Mouse (Mus musculus): Measurements from ENCODE around the gene Immp2l. TPM values are rescaled to one million over a fixed set of nuclear protein-coding genes. Genes with fewer than 3 reads are reported as not detected.
A peak's percentile ranks its signal among the peaks of the same experiment; 100 is the strongest.

The Immp2l gene
- polyA plus RNA-seq, 1 experiment: 9.6 TPM

- Histone ChIP-seq H3K4me3 (no peak overlapping the region), H3K36me3 (ENCODE audit: control insufficient read depth, insufficient read depth) (no peaks in the 10 kb centered on the region), H3K27me3 (ENCODE audit: control insufficient read depth, insufficient read depth, insufficient read length) (no peaks in the 10 kb centered on the region), H3ac (ENCODE audit: control insufficient read depth, insufficient read length) (no peak overlapping the region), H3K4me2 (ENCODE audit: low read depth) (no peak overlapping the region), H3K79me2 (ENCODE audit: control insufficient read depth, insufficient read depth) (no peaks in the 10 kb centered on the region)
- TF ChIP-seq MYOD1 (IDR thresholded peaks at IDR 0.05; ENCODE audit: control insufficient read depth in 1 of 3, insufficient read length in 2 of 3, low read depth in 2 of 3): no peak
- TF ChIP-seq E2F4 (IDR thresholded peaks at IDR 0.05; ENCODE audit: insufficient read depth): no peak
- TF ChIP-seq REST (IDR thresholded peaks at IDR 0.05; ENCODE audit: insufficient read depth, insufficient read length): no peak
Measured at GRCm38 (mm10) chr12:41880833-41881232, 856.9 kb downstream of the Immp2l start.

- Histone ChIP-seq H3K27me3 (ENCODE audit: control insufficient read depth, insufficient read depth, insufficient read length) (no peaks in the 10 kb centered on the region), H3K4me2 (ENCODE audit: low read depth) (no peak overlapping the region), H3K4me3 (no peak overlapping the region), H3K79me2 (ENCODE audit: control insufficient read depth, insufficient read depth) (no peaks in the 10 kb centered on the region), H3ac (ENCODE audit: control insufficient read depth, insufficient read length) (no peak overlapping the region), H3K36me3 (ENCODE audit: control insufficient read depth, insufficient read depth) (no peaks in the 10 kb centered on the region)
- TF ChIP-seq USF1 (IDR thresholded peaks at IDR 0.05; ENCODE audit: low read depth) (peak; percentile 13), TCF12 (IDR thresholded peaks at IDR 0.05; ENCODE audit: insufficient read depth, poor library complexity, severe bottlenecking) (no peak)
Measured at GRCm38 (mm10) chr12:41908011-41908410, 884.1 kb downstream of the Immp2l start.

GRCm38 (mm10) chr12:41911626-41912025 lies 887.7 kb downstream of the Immp2l start:
- Histone ChIP-seq H3ac (ENCODE audit: control insufficient read depth, insufficient read length) (no peak overlapping the region), H3K4me3 (no peak overlapping the region), H3K36me3 (ENCODE audit: control insufficient read depth, insufficient read depth) (no peaks in the 10 kb centered on the region), H3K27me3 (ENCODE audit: control insufficient read depth, insufficient read depth, insufficient read length) (no peaks in the 10 kb centered on the region), H3K4me2 (ENCODE audit: low read depth) (no peak overlapping the region), H3K79me2 (ENCODE audit: control insufficient read depth, insufficient read depth) (no peaks in the 10 kb centered on the region)
- no peak for TF ChIP-seq SRF (IDR thresholded peaks at IDR 0.05; ENCODE audit: control insufficient read depth, insufficient read length, low read depth)
- TF ChIP-seq POLR2A (IDR thresholded peaks at IDR 0.05; ENCODE audit: insufficient read length, low read depth): no peak
- TF ChIP-seq CEBPB (IDR thresholded peaks at IDR 0.05; ENCODE audit: insufficient read depth, poor library complexity, severe bottlenecking): no peak

- Histone ChIP-seq H3K79me2 (ENCODE audit: control insufficient read depth, insufficient read depth) (no peaks in the 10 kb centered on the region), H3ac (ENCODE audit: control insufficient read depth, insufficient read length) (no peak overlapping the region)
Measured at GRCm38 (mm10) chr12:41937751-41938150, 913.9 kb downstream of the Immp2l start.

GRCm38 (mm10) chr12:41941853-41942252 lies 918.0 kb downstream of the Immp2l start:
- H3K36me3 ChIP-seq (ENCODE audit: control insufficient read depth, insufficient read depth): no peaks in the 10 kb centered on the region
- H3ac ChIP-seq (ENCODE audit: control insufficient read depth, insufficient read length): no peak overlapping the region
- no peaks in the 10 kb centered on the region for H3K79me2 ChIP-seq (ENCODE audit: control insufficient read depth, insufficient read depth)
- H3K27me3 ChIP-seq (ENCODE audit: control insufficient read depth, insufficient read depth, insufficient read length): no peaks in the 10 kb centered on the region
- no peak overlapping the region for H3K4me3 ChIP-seq
- no peak overlapping the region for H3K4me2 ChIP-seq (ENCODE audit: low read depth)
- TF ChIP-seq POLR2A (IDR thresholded peaks at IDR 0.05; ENCODE audit: insufficient read length, low read depth) (no peak), MYOD1 (IDR thresholded peaks at IDR 0.05; ENCODE audit: control insufficient read depth in 1 of 3, insufficient read length in 2 of 3, low read depth in 2 of 3) (no peak), POLR2AphosphoS2 (IDR thresholded peaks at IDR 0.05; ENCODE audit: insufficient read length, low read depth) (no peak)

More at GRCm38 (mm10) chr12:41937751-41938150, 913.9 kb downstream of the Immp2l start:
- TF ChIP-seq SRF (IDR thresholded peaks at IDR 0.05; ENCODE audit: control insufficient read depth, insufficient read length, low read depth): no peak
- no peak for TF ChIP-seq USF1 (IDR thresholded peaks at IDR 0.05; ENCODE audit: low read depth)
- no peak overlapping the region for H3K4me3 ChIP-seq
- no peaks in the 10 kb centered on the region for H3K36me3 ChIP-seq (ENCODE audit: control insufficient read depth, insufficient read depth)
- no peak overlapping the region for H3K4me2 ChIP-seq (ENCODE audit: low read depth)
- H3K27me3 ChIP-seq (ENCODE audit: control insufficient read depth, insufficient read depth, insufficient read length): no peaks in the 10 kb centered on the region

- H3ac ChIP-seq (ENCODE audit: control insufficient read depth, insufficient read length): no peak overlapping the region
- TF ChIP-seq MYOG (IDR thresholded peaks at IDR 0.05; ENCODE audit: control insufficient read depth in 1 of 3, insufficient read depth in 1 of 3, insufficient read length in 2 of 3, low read depth in 2 of 3) (no peak), USF1 (IDR thresholded peaks at IDR 0.05; ENCODE audit: low read depth) (no peak), REST (IDR thresholded peaks at IDR 0.05; ENCODE audit: insufficient read depth, insufficient read length) (no peak), CEBPB (IDR thresholded peaks at IDR 0.05; ENCODE audit: insufficient read depth, poor library complexity, severe bottlenecking) (no peak), MYOD1 (IDR thresholded peaks at IDR 0.05; ENCODE audit: control insufficient read depth in 1 of 3, insufficient read length in 2 of 3, low read depth in 2 of 3) (no peak), E2F4 (IDR thresholded peaks at IDR 0.05; ENCODE audit: insufficient read depth) (no peak), MAX (IDR thresholded peaks at IDR 0.05; ENCODE audit: low read depth) (no peak), POLR2AphosphoS2 (IDR thresholded peaks at IDR 0.05; ENCODE audit: insufficient read length, low read depth) (no peak)
Measured at GRCm38 (mm10) chr12:41944079-41944672, 920.3 kb downstream of the Immp2l start.

More at GRCm38 (mm10) chr12:41944079-41944672, 920.3 kb downstream of the Immp2l start:
- H3K4me3 ChIP-seq: no peak overlapping the region
- no peak overlapping the region for H3K4me2 ChIP-seq (ENCODE audit: low read depth)
- H3K36me3 ChIP-seq (ENCODE audit: control insufficient read depth, insufficient read depth): no peaks in the 10 kb centered on the region
- H3K79me2 ChIP-seq (ENCODE audit: control insufficient read depth, insufficient read depth): no peaks in the 10 kb centered on the region
- no peaks in the 10 kb centered on the region for H3K27me3 ChIP-seq (ENCODE audit: control insufficient read depth, insufficient read depth, insufficient read length)

Data from myocyte (in vitro differentiated cells).